8 mouse cellular contexts compared by ENCODE assay signal in genomic region chr11:60454745-60455087, GRCm38 (mm10). TPM values are rescaled to one million over a fixed set of nuclear protein-coding genes. Genes with fewer than 3 reads are reported as not detected.
DNase-seq lines count a peak whose midpoint lies in the region; ATAC-seq and TF ChIP-seq lines count a peak whose summit lies in the region.

No protein-coding gene starts in this region.

- ATAC-seq in kidney, postnatal 0 days (replicated peaks; ENCODE audit: low FRiP score, low read depth): no peak
- peak; percentile 16; the same call in 1 of the 2 replicates for ATAC-seq in common myeloid progenitor, adult 5-6 weeks (replicated peaks; ENCODE audit: low read depth, poor library complexity, severe bottlenecking)
- ATAC-seq in hindbrain, embryonic 11.5 days (ENCODE audit: low FRiP score): peak; percentile 14; the same call in 1 of the 2 replicates

- H3K9ac ChIP-seq in kidney, postnatal 0 days (ENCODE audit: low read depth, low read length): peak overlapping the region; percentile 87
- peak overlapping the region; percentile 72 for H3K9ac ChIP-seq in hindbrain, embryonic 11.5 days (ENCODE audit: low read depth, low read length)

- intact Hi-C loops in left cerebral cortex, postnatal 25 days (cut with DNase I): loop anchor here (5.0 kb wide), 1 partner anchor 83 kb away; the partner anchor contains the start of gene Alkbh5

- H3K4me1 ChIP-seq in kidney, postnatal 0 days (replicated peaks; ENCODE audit: insufficient read depth, low read length): 0 out of 2 replicates have a peak, but pooled peaks cover 5% of the 10 kb centered on the region
- peaks cover 4% of the 10 kb centered on the region for H3K4me1 ChIP-seq in hindbrain, embryonic 11.5 days (replicated peaks; ENCODE audit: control insufficient read depth, insufficient read depth, low read length)
- H3K4me1 ChIP-seq in megakaryocyte, embryonic 14.5 days: peaks cover 48% of the 10 kb centered on the region

- WGBS in kidney, postnatal 0 days: under 1% methylated on average over 17 of the region's 17 CpGs
- 1% methylated on average over 17 of the region's 17 CpGs for WGBS in hindbrain, embryonic 11.5 days

- H3K4me2 ChIP-seq in kidney, postnatal 0 days (ENCODE audit: low read length): peak overlapping the region; percentile 71
- H3K4me2 ChIP-seq in hindbrain, embryonic 11.5 days (replicated peaks; ENCODE audit: low read depth, low read length): peak overlapping the region; percentile 58

- H3K27me3 ChIP-seq in kidney, postnatal 0 days (ENCODE audit: insufficient read depth, low read length): no peaks in the 10 kb centered on the region
- H3K27me3 ChIP-seq in hindbrain, embryonic 11.5 days (ENCODE audit: control insufficient read depth, insufficient read depth, low read length): no peaks in the 10 kb centered on the region
- no peaks in the 10 kb centered on the region for H3K27me3 ChIP-seq in megakaryocyte, embryonic 14.5 days (replicated peaks)

- H3K9me3 ChIP-seq in kidney, postnatal 0 days (replicated peaks; ENCODE audit: low read length): no peaks in the 10 kb centered on the region
- no peaks in the 10 kb centered on the region for H3K9me3 ChIP-seq in hindbrain, embryonic 11.5 days (ENCODE audit: control insufficient read depth, low read length)
- H3K9me3 ChIP-seq in megakaryocyte, embryonic 14.5 days: no peaks in the 10 kb centered on the region

- no peak for DNase-seq in kidney, postnatal 0 days (ENCODE audit: low spot score)
- no peak for DNase-seq in kidney, postnatal 14 days
- no peak for DNase-seq in hindbrain, embryonic 11.5 days (ENCODE audit: low spot score)
- no peak for DNase-seq in spleen, postnatal 14 days (ENCODE audit: low spot score in 2 of 2)
- no peak for DNase-seq in left cerebral cortex, postnatal 25 days (ENCODE audit: low spot score in 2 of 2)
- DNase-seq in gastrocnemius, postnatal 10 days: no peak

- no peak for TF ChIP-seq CTCF in kidney, postnatal 0 days (IDR thresholded peaks at IDR 0.05; ENCODE audit: low read depth)

- peak overlapping the region; percentile 68 for H3K4me3 ChIP-seq in kidney, postnatal 0 days (replicated peaks; ENCODE audit: low read depth, low read length)
- H3K4me3 ChIP-seq in hindbrain, embryonic 11.5 days (ENCODE audit: low read depth, low read length): peak overlapping the region; percentile 69
- peak overlapping the region; percentile 96 for H3K4me3 ChIP-seq in megakaryocyte, embryonic 14.5 days (replicated peaks)

- H3K36me3 ChIP-seq in kidney, postnatal 0 days (ENCODE audit: insufficient read depth, low read length): peaks cover 15% of the 10 kb centered on the region; the same call in 1 of the 2 replicates
- no peaks in the 10 kb centered on the region for H3K36me3 ChIP-seq in hindbrain, embryonic 11.5 days (ENCODE audit: control insufficient read depth, insufficient read depth, low read length)
- peaks cover 42% of the 10 kb centered on the region for H3K36me3 ChIP-seq in megakaryocyte, embryonic 14.5 days (replicated peaks; ENCODE audit: low read length)

- peak overlapping the region; percentile 43 for H3K27ac ChIP-seq in kidney, postnatal 0 days
- peak overlapping the region; percentile 31; the same call in 1 of the 2 replicates for H3K27ac ChIP-seq in hindbrain, embryonic 11.5 days (ENCODE audit: low read depth, low read length)

RNA-seq across cellular contexts. Expression of gene Drg2, which starts 0.3 kb away (rescaled TPM):
- 77.4 and 80.7 TPM in 2 replicates for polyA plus RNA-seq in kidney, postnatal 0 days (2015; fragmentation: Nextera tagmentation; extraction: Ambion mirVana)
- total RNA-seq in common myeloid progenitor, adult 5-6 weeks (2017): 87.4 and 98.2 TPM in 2 replicates
- polyA plus RNA-seq in hindbrain, embryonic 11.5 days (2014; fragmentation: Nextera tagmentation; extraction: Ambion mirVana): 113 and 118 TPM in 2 replicates
- polyA plus RNA-seq in megakaryocyte, embryonic 14.5 days (2012; ENCODE audit: insufficient read depth, low replicate concordance): 36.8 and 100 TPM in 2 replicates
- 10 to 100 TPM; 70.8 to 76.6 TPM for total RNA-seq in left cerebral cortex, postnatal 25 days (2021)
- 10 to 100 TPM; 32.6 to 34.0 TPM for total RNA-seq in gastrocnemius, postnatal 10 days (2021)

RNA-seq across cellular contexts. Expression of gene Myo15, which starts 14.4 kb away (rescaled TPM):
- polyA plus RNA-seq in kidney, postnatal 0 days (2015; fragmentation: Nextera tagmentation; extraction: Ambion mirVana): 0.13 and 0.19 TPM in 2 replicates
- 0.09 TPM in 1 of 2 replicates, not detected in the other for total RNA-seq in common myeloid progenitor, adult 5-6 weeks (2017)
- polyA plus RNA-seq in hindbrain, embryonic 11.5 days (2014; fragmentation: Nextera tagmentation; extraction: Ambion mirVana): 0.07 and 0.15 TPM in 2 replicates
- polyA plus RNA-seq in megakaryocyte, embryonic 14.5 days (2012; ENCODE audit: insufficient read depth, low replicate concordance): not detected in 2 replicates
- total RNA-seq in left cerebral cortex, postnatal 25 days (2021): under 1 TPM; 0.07 to 0.09 TPM
- under 1 TPM; 0.05 to 0.16 TPM for total RNA-seq in gastrocnemius, postnatal 10 days (2021)

RNA-seq across cellular contexts. Expression of gene Atpaf2, which starts 36.5 kb away (rescaled TPM):
- polyA plus RNA-seq in kidney, postnatal 0 days (2015; fragmentation: Nextera tagmentation; extraction: Ambion mirVana): 41.2 and 44.2 TPM in 2 replicates
- 46.2 and 57.6 TPM in 2 replicates for total RNA-seq in common myeloid progenitor, adult 5-6 weeks (2017)
- 38.0 and 38.1 TPM in 2 replicates for polyA plus RNA-seq in hindbrain, embryonic 11.5 days (2014; fragmentation: Nextera tagmentation; extraction: Ambion mirVana)
- polyA plus RNA-seq in megakaryocyte, embryonic 14.5 days (2012; ENCODE audit: insufficient read depth, low replicate concordance): 19.4 and 40.7 TPM in 2 replicates
- total RNA-seq in left cerebral cortex, postnatal 25 days (2021): 10 to 100 TPM; 25.0 to 31.8 TPM
- total RNA-seq in gastrocnemius, postnatal 10 days (2021): 10 to 100 TPM; 29.8 to 37.0 TPM

RNA-seq across cellular contexts. Expression of gene Gid4, which starts 37.8 kb away (rescaled TPM):
- polyA plus RNA-seq in kidney, postnatal 0 days (2015; fragmentation: Nextera tagmentation; extraction: Ambion mirVana): 18.3 and 19.2 TPM in 2 replicates
- 36.5 and 41.0 TPM in 2 replicates for total RNA-seq in common myeloid progenitor, adult 5-6 weeks (2017)
- polyA plus RNA-seq in hindbrain, embryonic 11.5 days (2014; fragmentation: Nextera tagmentation; extraction: Ambion mirVana): 26.0 and 28.7 TPM in 2 replicates
- 7.1 and 18.8 TPM in 2 replicates for polyA plus RNA-seq in megakaryocyte, embryonic 14.5 days (2012; ENCODE audit: insufficient read depth, low replicate concordance)
- 10 to 100 TPM; 51.6 to 53.7 TPM for total RNA-seq in left cerebral cortex, postnatal 25 days (2021)
- total RNA-seq in gastrocnemius, postnatal 10 days (2021): 10 to 100 TPM; 20.6 to 22.6 TPM
